Mouse (Mus musculus) limb, embryonic 13.5 days (tissue): ENCODE results near the gene Cacng8. TPM values are rescaled to one million over a fixed set of nuclear protein-coding genes. Genes with fewer than 3 reads are reported as not detected.

Experiments used
- ATAC-seq: fragments of 200-750 bp; cut with Nextera tagmentation; 2 replicates; pipeline ENCODE4 v1.8.0; 2017; ENCODE audit warnings: low read depth, moderate number of reproducible peaks, moderate TSS enrichment; ENCODE audit not compliant: low FRiP score
- H3K27ac ChIP-seq: fragments of 300-500 bp; sonication (generic); 2 replicates; pipeline ENCODE4 v1.5.1; 2015; ENCODE audit warnings: inconsistent platforms, mild to moderate bottlenecking, moderate library complexity
- H3K27me3 ChIP-seq: fragments of 300-500 bp; sonication (generic); 2 replicates; pipeline ENCODE4 v1.6.1; 2015; ENCODE audit warnings: mild to moderate bottlenecking, inconsistent platforms
- H3K36me3 ChIP-seq: fragments of 300-500 bp; sonication (generic); 2 replicates; pipeline ENCODE4 v1.6.1; 2015; ENCODE audit warnings: inconsistent platforms, mild to moderate bottlenecking, moderate library complexity
- H3K4me1 ChIP-seq: fragments of 300-500 bp; sonication (generic); 2 replicates; pipeline ENCODE4 v1.6.1; 2015; ENCODE audit warnings: inconsistent platforms
- H3K4me2 ChIP-seq: fragments of 300-500 bp; sonication (generic); replicated peaks from 2 replicates; pipeline ENCODE4 v1.6.1; 2015; ENCODE audit warnings: inconsistent platforms, mild to moderate bottlenecking, moderate library complexity
- H3K4me3 ChIP-seq: fragments of 300-500 bp; sonication (generic); 2 replicates; pipeline ENCODE4 v1.5.1; 2015; ENCODE audit warnings: moderate library complexity, mild to moderate bottlenecking, inconsistent platforms
- H3K9ac ChIP-seq: fragments of 300-500 bp; sonication (generic); 2 replicates; pipeline ENCODE4 v1.6.1; 2015; ENCODE audit warnings: mild to moderate bottlenecking, inconsistent platforms
- H3K9me3 ChIP-seq: fragments of 300-500 bp; sonication (generic); 2 replicates; pipeline ENCODE4 v1.6.1; 2016; ENCODE audit warnings: inconsistent platforms
- WGBS: fragments of 180-500 bp; shearing (Covaris S2); methylation state at CpG from one replicate; pipeline ENCODE4 v1.1.7; 2015; 5-methylcytosine and 5-hydroxymethylcytosine counted together
- polyA plus RNA-seq: library from polyadenylated mRNA; unstranded; fragments of >200 nt; fragmentation: Nextera tagmentation; extraction: Ambion mirVana; gene quantifications from 2 replicates; pipeline ENCODE4 v1.2.1, GENCODE M21; 2015

Gene Cacng8
- polyA plus RNA-seq: 6.5 and 6.8 TPM in 2 replicates

DNA sequence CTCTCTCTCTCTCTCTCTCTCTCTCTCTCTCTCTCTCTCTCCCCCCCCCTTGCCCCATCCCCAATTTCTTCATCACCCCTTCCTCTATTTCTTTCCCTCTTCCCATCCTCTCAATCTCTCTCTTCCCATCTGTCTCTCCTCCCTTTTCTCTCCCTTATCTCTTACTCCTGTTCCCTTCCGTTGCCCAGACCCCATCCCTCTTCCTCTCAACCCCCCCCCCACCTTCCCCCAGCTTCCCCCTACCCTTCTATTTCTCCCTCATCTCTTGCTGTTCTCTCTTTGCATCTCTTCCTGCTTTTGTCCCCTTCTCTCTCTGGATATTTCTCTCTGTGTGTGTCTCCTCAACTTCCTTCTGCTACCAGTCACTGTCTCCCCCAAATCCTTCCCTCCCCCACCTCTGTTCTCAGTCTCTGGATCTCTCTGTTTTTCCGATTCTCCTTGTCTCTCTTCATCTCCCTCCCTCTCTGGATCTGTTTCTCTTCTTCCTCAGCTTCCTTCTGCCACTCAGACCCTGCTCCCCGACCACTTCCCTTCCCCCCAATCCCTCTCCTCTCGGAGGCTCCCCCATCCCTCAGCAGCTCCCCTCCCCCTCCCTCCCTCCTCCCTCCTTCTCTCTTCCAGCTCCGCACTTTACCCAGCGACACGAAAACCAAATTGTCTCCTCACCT, at the start of gene Cacng8:
TSS of gene Cacng8 (plus strand) at position 271 of the 668 bp plus-strand sequence.
- H3K4me3 ChIP-seq: peak within 1 kb of the TSS; percentile 44
- WGBS: under 1% methylated on average over 7 of the region's 7 CpGs
- H3K9ac ChIP-seq: peak within 1 kb of the TSS; percentile 61
- H3K36me3 ChIP-seq: peaks cover 13% of the 10 kb centered on the region
- H3K27ac ChIP-seq: peak within 1 kb of the TSS; percentile 44; the same call in 1 of the 2 replicates
- H3K4me1 ChIP-seq: peaks cover 39% of the 10 kb centered on the region
- H3K27me3 ChIP-seq: no peaks in the 10 kb centered on the region
- H3K4me2 ChIP-seq: peak within 1 kb of the TSS; percentile 73
- H3K9me3 ChIP-seq: no peaks in the 10 kb centered on the region
- ATAC-seq: 0 out of 2 replicates have a peak, but pooled peaks have one; percentile 6

- H3K36me3 ChIP-seq: peaks cover 84% of the 10 kb centered on the region
- WGBS: 80% methylated on average over 3 of the region's 3 CpGs
These were observed 46.6 kb upstream of the Cacng8 start for GRCm38 (mm10) chr7:3343861-3344260.

DNA sequence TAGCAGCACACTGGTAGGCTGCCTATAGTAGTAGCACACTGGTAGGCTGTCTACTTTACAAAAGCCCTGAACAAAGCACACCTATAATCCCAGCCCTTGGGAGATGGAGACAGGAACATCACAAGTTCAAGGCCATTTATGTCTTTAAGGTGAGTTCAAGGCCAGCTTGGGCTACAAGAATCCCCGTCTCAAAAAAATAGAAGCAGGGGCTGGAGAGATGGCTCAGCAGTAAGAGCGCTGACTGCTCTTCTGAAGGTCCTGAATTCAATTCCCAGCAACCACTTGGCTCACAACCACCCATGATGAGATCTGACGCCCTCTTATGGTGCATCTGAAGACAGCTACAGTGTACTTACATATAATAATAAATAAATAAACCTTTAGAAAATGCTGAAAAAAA, 45.2 kb upstream of the Cacng8 start:
- no peak overlapping the region for H3K9ac ChIP-seq
- no peak for ATAC-seq
- no peak overlapping the region for H3K4me3 ChIP-seq
- 85% methylated on average over 3 of the region's 3 CpGs for WGBS
- H3K4me2 ChIP-seq: no peak overlapping the region
- H3K27me3 ChIP-seq: no peaks in the 10 kb centered on the region
- no peaks in the 10 kb centered on the region for H3K9me3 ChIP-seq
- no peaks in the 10 kb centered on the region for H3K4me1 ChIP-seq
- no peak overlapping the region for H3K27ac ChIP-seq
- H3K36me3 ChIP-seq: peaks cover 88% of the 10 kb centered on the region

More at GRCm38 (mm10) chr7:3343861-3344260, 46.6 kb upstream of the Cacng8 start:
- H3K27me3 ChIP-seq: no peaks in the 10 kb centered on the region
- no peak overlapping the region for H3K4me2 ChIP-seq
- H3K4me3 ChIP-seq: no peak overlapping the region
- H3K4me1 ChIP-seq: no peaks in the 10 kb centered on the region
- H3K9me3 ChIP-seq: no peaks in the 10 kb centered on the region
- ATAC-seq: no peak
- H3K27ac ChIP-seq: no peak overlapping the region
- H3K9ac ChIP-seq: no peak overlapping the region

GRCm38 (mm10) chr7:3347366-3348287, 42.9 kb upstream of the Cacng8 start:
- Histone ChIP-seq H3K4me3 (no peak overlapping the region), H3K9ac (no peak overlapping the region), H3K9me3 (no peaks in the 10 kb centered on the region), H3K4me1 (no peaks in the 10 kb centered on the region), H3K27me3 (no peaks in the 10 kb centered on the region), H3K27ac (no peak overlapping the region), H3K36me3 (peaks cover 87% of the 10 kb centered on the region), H3K4me2 (no peak overlapping the region)
- 64% methylated on average over 20 of the region's 20 CpGs for WGBS
- no peak for ATAC-seq

DNA sequence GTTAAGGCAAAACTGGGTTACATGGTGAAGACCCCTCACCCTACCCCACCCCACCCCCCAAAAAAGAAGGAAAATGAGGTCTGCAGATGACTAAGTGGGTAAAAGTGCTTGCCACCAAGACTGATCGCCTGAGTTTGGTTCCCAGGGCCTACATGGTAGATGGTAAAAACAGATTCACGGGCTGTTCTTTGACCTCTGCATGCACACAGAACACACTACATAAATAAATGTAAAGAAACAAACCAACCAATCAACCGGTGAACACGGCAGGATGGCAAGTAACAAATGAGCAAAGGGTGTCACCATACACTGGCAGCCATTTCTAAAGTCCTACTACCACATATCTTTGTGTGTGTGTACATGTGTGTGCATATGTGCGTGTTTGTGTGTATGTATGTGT, 42.2 kb upstream of the Cacng8 start:
- WGBS: 77% methylated on average over 5 of the region's 5 CpGs
- no peak for ATAC-seq
- peaks cover 87% of the 10 kb centered on the region for H3K36me3 ChIP-seq

GRCm38 (mm10) chr7:3349775-3350174, 40.7 kb upstream of the Cacng8 start:
- no peaks in the 10 kb centered on the region for H3K27me3 ChIP-seq
- H3K4me2 ChIP-seq: no peak overlapping the region
- no peak overlapping the region for H3K4me3 ChIP-seq
- H3K36me3 ChIP-seq: peaks cover 79% of the 10 kb centered on the region
- WGBS: 90% methylated on average over 9 of the region's 9 CpGs
- H3K9me3 ChIP-seq: no peaks in the 10 kb centered on the region
- no peak for ATAC-seq
- H3K27ac ChIP-seq: no peak overlapping the region
- no peaks in the 10 kb centered on the region for H3K4me1 ChIP-seq
- no peak overlapping the region for H3K9ac ChIP-seq

More for the DNA sequence above, 42.2 kb upstream of the Cacng8 start:
- no peak overlapping the region for H3K27ac ChIP-seq
- H3K9ac ChIP-seq: no peak overlapping the region
- H3K9me3 ChIP-seq: no peaks in the 10 kb centered on the region
- no peak overlapping the region for H3K4me2 ChIP-seq
- H3K4me3 ChIP-seq: no peak overlapping the region
- H3K4me1 ChIP-seq: no peaks in the 10 kb centered on the region
- no peaks in the 10 kb centered on the region for H3K27me3 ChIP-seq

DNA sequence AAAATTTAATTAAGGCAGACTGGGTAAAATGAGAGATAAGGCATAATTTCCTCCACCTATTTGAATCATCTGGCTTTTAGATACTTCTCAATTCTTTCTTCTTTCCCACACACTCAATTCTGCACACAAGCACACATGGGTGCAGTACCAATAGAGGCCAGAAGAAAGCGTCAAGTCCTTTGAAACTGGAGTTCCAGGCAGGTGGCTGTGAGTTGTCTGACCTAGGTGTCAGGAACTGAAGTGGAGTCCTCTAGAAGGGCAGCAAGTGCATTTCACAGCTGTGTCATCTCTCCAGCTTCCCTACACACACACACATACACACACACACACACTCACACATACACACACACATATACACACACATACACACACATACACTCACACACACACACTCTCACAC, 38.9 kb upstream of the Cacng8 start:
- 90% methylated on average over 1 of the region's 1 CpGs for WGBS
- ATAC-seq: no peak
- Histone ChIP-seq H3K4me1 (no peaks in the 10 kb centered on the region), H3K36me3 (peaks cover 76% of the 10 kb centered on the region), H3K9me3 (no peaks in the 10 kb centered on the region), H3K9ac (no peak overlapping the region), H3K4me3 (no peak overlapping the region), H3K27me3 (no peaks in the 10 kb centered on the region), H3K4me2 (no peak overlapping the region), H3K27ac (no peak overlapping the region)

DNA sequence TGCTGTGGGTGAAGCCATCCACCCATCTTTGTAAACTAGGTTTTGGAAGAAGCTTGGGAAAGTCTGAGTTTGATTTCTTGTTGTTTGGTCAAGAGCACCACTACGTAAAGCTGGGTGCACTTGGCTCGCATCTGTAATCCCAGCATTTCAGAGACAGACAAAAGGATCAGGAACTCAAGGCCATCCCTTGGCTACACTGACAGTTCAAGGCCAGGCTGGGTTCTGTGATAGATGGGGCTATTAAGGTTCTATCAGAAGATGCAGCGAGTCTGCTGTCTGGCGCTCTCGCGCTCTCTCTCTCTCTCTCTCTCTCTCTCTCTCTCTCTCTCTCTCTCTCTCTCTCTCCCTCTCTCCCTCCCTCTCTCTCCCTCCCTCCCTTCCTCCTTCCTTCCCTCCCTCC, 35.6 kb upstream of the Cacng8 start:
- no peak overlapping the region for H3K27ac ChIP-seq
- H3K4me2 ChIP-seq: no peak overlapping the region
- no peaks in the 10 kb centered on the region for H3K27me3 ChIP-seq
- 90% methylated on average over 6 of the region's 6 CpGs for WGBS
- no peak overlapping the region for H3K4me3 ChIP-seq
- ATAC-seq: no peak
- no peaks in the 10 kb centered on the region for H3K9me3 ChIP-seq
- no peak overlapping the region for H3K9ac ChIP-seq
- H3K36me3 ChIP-seq: peaks cover 72% of the 10 kb centered on the region
- no peaks in the 10 kb centered on the region for H3K4me1 ChIP-seq

- 91% methylated on average over 1 of the region's 1 CpGs for WGBS
- Histone ChIP-seq H3K9ac (no peak overlapping the region), H3K4me2 (no peak overlapping the region), H3K9me3 (no peaks in the 10 kb centered on the region), H3K4me3 (no peak overlapping the region), H3K36me3 (peaks cover 77% of the 10 kb centered on the region), H3K27ac (no peak overlapping the region), H3K27me3 (peaks cover 9% of the 10 kb centered on the region), H3K4me1 (no peaks in the 10 kb centered on the region)
- no peak for ATAC-seq
These were observed 29.8 kb upstream of the Cacng8 start for GRCm38 (mm10) chr7:3360678-3361077.

GRCm38 (mm10) chr7:3365547-3366279, 24.8 kb upstream of the Cacng8 start:
- ATAC-seq: no peak
- peaks cover 28% of the 10 kb centered on the region for H3K27me3 ChIP-seq
- H3K4me2 ChIP-seq: no peak overlapping the region
- WGBS: 39% methylated on average over 11 of the region's 11 CpGs
- H3K4me3 ChIP-seq: no peak overlapping the region
- H3K9me3 ChIP-seq: no peaks in the 10 kb centered on the region
- H3K4me1 ChIP-seq: peaks cover 9% of the 10 kb centered on the region
- peaks cover 47% of the 10 kb centered on the region for H3K36me3 ChIP-seq
- no peak overlapping the region for H3K9ac ChIP-seq
- no peak overlapping the region for H3K27ac ChIP-seq

GRCm38 (mm10) chr7:3366705-3367516, 23.6 kb upstream of the Cacng8 start:
- Histone ChIP-seq H3K4me3 (no peak overlapping the region), H3K4me1 (peaks cover 9% of the 10 kb centered on the region), H3K36me3 (peaks cover 36% of the 10 kb centered on the region), H3K27me3 (peaks cover 28% of the 10 kb centered on the region), H3K9ac (0 out of 2 replicates have a peak overlapping the region, but pooled peaks have one; percentile 19), H3K9me3 (no peaks in the 10 kb centered on the region), H3K27ac (no peak overlapping the region), H3K4me2 (peak overlapping the region; percentile 53)
- peak; percentile 16; the same call in 1 of the 2 replicates for ATAC-seq
- WGBS: 15% methylated on average over 42 of the region's 42 CpGs
